Mouse (Mus musculus): Measurements from ENCODE around the gene Slc16a12. TPM values are rescaled to one million over a fixed set of nuclear protein-coding genes. Genes with fewer than 3 reads are reported as not detected.
A peak's percentile ranks its signal among the peaks of the same experiment; 100 is the strongest.

The Slc16a12 gene
- polyA plus RNA-seq, 1 experiment from 2014 or later = 13.4 TPM

GRCm38 (mm10) chr19:34729505-34729904, 17.6 kb downstream of the Slc16a12 start:
- Histone ChIP-seq H3K4me2 (no peak overlapping the region), H3K27ac (ENCODE audit: low read depth) (no peak overlapping the region), H3K36me3 (ENCODE audit: insufficient read depth) (no peaks in the 10 kb centered on the region), H3K4me1 (ENCODE audit: insufficient read depth) (no peaks in the 10 kb centered on the region; the same call in 1 of the 2 replicates), H3K9ac (no peak overlapping the region), H3K4me3 (ENCODE audit: low read depth, low read length) (no peak overlapping the region), H3K27me3 (ENCODE audit: insufficient read depth, low read length) (no peaks in the 10 kb centered on the region), H3K9me3 (ENCODE audit: low read depth, low read length) (0 out of 2 replicates have a peak, but pooled peaks cover 4% of the 10 kb centered on the region)
- WGBS = 82% methylated on average over 3 of the region's 3 CpGs
- ATAC-seq (ENCODE audit: insufficient read depth) = no peak
- no peak for DNase-seq
- TF ChIP-seq CTCF (IDR thresholded peaks at IDR 0.05; ENCODE audit: low read depth) = no peak

GRCm38 (mm10) chr19:34726254-34726962, 20.7 kb downstream of the Slc16a12 start:
- H3K9me3 ChIP-seq (ENCODE audit: low read depth, low read length) = 0 out of 2 replicates have a peak, but pooled peaks cover 4% of the 10 kb centered on the region
- peak; percentile 88 for ATAC-seq (ENCODE audit: insufficient read depth)
- H3K9ac ChIP-seq = no peak overlapping the region
- DNase-seq = peak; percentile 63
- H3K27ac ChIP-seq (ENCODE audit: low read depth) = no peak overlapping the region
- no peak for TF ChIP-seq CTCF (IDR thresholded peaks at IDR 0.05; ENCODE audit: low read depth)
- no peak overlapping the region for H3K4me2 ChIP-seq
- H3K4me3 ChIP-seq (ENCODE audit: low read depth, low read length) = no peak overlapping the region
- H3K36me3 ChIP-seq (ENCODE audit: insufficient read depth) = no peaks in the 10 kb centered on the region
- H3K27me3 ChIP-seq (ENCODE audit: insufficient read depth, low read length) = no peaks in the 10 kb centered on the region
- H3K4me1 ChIP-seq (ENCODE audit: insufficient read depth) = no peaks in the 10 kb centered on the region; the same call in 1 of the 2 replicates
- WGBS = 21% methylated on average over 1 of the region's 1 CpGs

GRCm38 (mm10) chr19:34725418-34725817, 21.7 kb downstream of the Slc16a12 start:
- no peak overlapping the region for H3K4me2 ChIP-seq
- 82% methylated on average over 5 of the region's 5 CpGs for WGBS
- TF ChIP-seq CTCF (IDR thresholded peaks at IDR 0.05; ENCODE audit: low read depth) = no peak
- ATAC-seq (ENCODE audit: insufficient read depth) (no peak), DNase-seq (no peak)
- H3K4me1 ChIP-seq (ENCODE audit: insufficient read depth) = no peaks in the 10 kb centered on the region; the same call in 1 of the 2 replicates
- no peaks in the 10 kb centered on the region for H3K36me3 ChIP-seq (ENCODE audit: insufficient read depth)
- H3K4me3 ChIP-seq (ENCODE audit: low read depth, low read length) = no peak overlapping the region
- H3K27ac ChIP-seq (ENCODE audit: low read depth) = no peak overlapping the region
- H3K9ac ChIP-seq = no peak overlapping the region
- H3K9me3 ChIP-seq (ENCODE audit: low read depth, low read length) = 0 out of 2 replicates have a peak, but pooled peaks cover 4% of the 10 kb centered on the region
- no peaks in the 10 kb centered on the region for H3K27me3 ChIP-seq (ENCODE audit: insufficient read depth, low read length)

DNA sequence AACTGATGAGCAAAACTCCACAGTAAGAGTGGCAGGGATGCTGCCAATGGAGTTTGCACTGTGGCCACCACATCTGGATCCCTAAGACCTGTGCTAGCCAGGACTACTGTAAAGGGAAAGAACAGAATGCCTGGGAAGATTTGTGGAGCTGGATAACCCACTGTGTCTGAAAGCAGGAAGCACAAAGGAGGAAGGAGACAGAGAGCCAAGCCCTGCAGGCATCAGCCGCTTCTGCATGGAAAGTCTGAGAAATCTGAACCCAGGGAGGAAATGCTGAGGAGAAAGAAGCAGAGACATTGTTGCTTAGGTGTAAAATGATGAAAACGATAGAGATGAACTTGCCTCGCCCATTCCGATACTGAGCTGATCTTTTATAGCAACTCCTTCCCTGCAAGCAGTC, 22.5 kb downstream of the Slc16a12 start:
- Histone ChIP-seq H3K4me1 (ENCODE audit: insufficient read depth) (no peaks in the 10 kb centered on the region), H3K36me3 (ENCODE audit: insufficient read depth) (no peaks in the 10 kb centered on the region), H3K9me3 (ENCODE audit: low read depth, low read length) (0 out of 2 replicates have a peak, but pooled peaks cover 4% of the 10 kb centered on the region), H3K9ac (no peak overlapping the region), H3K27ac (ENCODE audit: low read depth) (no peak overlapping the region), H3K27me3 (ENCODE audit: insufficient read depth, low read length) (no peaks in the 10 kb centered on the region), H3K4me2 (no peak overlapping the region), H3K4me3 (ENCODE audit: low read depth, low read length) (no peak overlapping the region)
- DNase-seq (no peak), ATAC-seq (ENCODE audit: insufficient read depth) (no peak)
- TF ChIP-seq CTCF (IDR thresholded peaks at IDR 0.05; ENCODE audit: low read depth) = no peak
- 91% methylated on average over 4 of the region's 4 CpGs for WGBS

- Histone ChIP-seq H3K9me3 (ENCODE audit: low read depth, low read length) (0 out of 2 replicates have a peak, but pooled peaks cover 2% of the 10 kb centered on the region), H3K4me3 (ENCODE audit: low read depth, low read length) (no peak overlapping the region), H3K36me3 (ENCODE audit: insufficient read depth) (no peaks in the 10 kb centered on the region), H3K4me1 (ENCODE audit: insufficient read depth) (no peaks in the 10 kb centered on the region), H3K9ac (no peak overlapping the region), H3K27me3 (ENCODE audit: insufficient read depth, low read length) (no peaks in the 10 kb centered on the region), H3K4me2 (no peak overlapping the region), H3K27ac (ENCODE audit: low read depth) (no peak overlapping the region)
- ATAC-seq (ENCODE audit: insufficient read depth) (no peak), DNase-seq (no peak)
- WGBS = 68% methylated on average over 3 of the region's 3 CpGs
- TF ChIP-seq CTCF (IDR thresholded peaks at IDR 0.05; ENCODE audit: low read depth) = no peak
These were observed 24.5 kb downstream of the Slc16a12 start for GRCm38 (mm10) chr19:34722541-34722940.

DNA sequence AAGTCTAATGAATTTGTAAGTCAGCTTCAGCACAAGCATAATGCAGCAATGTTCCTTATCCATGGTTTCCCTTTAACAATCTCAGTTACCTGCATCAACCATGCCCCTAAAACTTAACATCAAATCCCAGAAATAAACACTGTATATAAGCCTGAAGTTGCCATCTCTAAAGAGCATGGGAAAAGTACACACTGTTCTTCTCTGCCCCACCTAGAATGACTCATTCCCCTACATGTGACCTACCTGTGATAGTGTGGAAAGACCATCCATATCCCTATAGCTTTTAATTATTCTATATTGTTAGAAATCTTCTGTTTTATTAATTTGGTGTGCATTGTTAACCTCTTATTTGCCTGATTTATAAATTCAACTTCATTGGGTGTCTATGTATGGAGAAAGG, 27.0 kb downstream of the Slc16a12 start:
- no peaks in the 10 kb centered on the region for H3K4me1 ChIP-seq (ENCODE audit: insufficient read depth)
- no peak overlapping the region for H3K4me3 ChIP-seq (ENCODE audit: low read depth, low read length)
- no peaks in the 10 kb centered on the region for H3K9me3 ChIP-seq (ENCODE audit: low read depth, low read length)
- DNase-seq (no peak), ATAC-seq (ENCODE audit: insufficient read depth) (no peak)
- H3K27me3 ChIP-seq (ENCODE audit: insufficient read depth, low read length) = no peaks in the 10 kb centered on the region
- TF ChIP-seq CTCF (IDR thresholded peaks at IDR 0.05; ENCODE audit: low read depth) = no peak
- no peak overlapping the region for H3K9ac ChIP-seq
- H3K4me2 ChIP-seq = no peak overlapping the region
- H3K27ac ChIP-seq (ENCODE audit: low read depth) = no peak overlapping the region
- H3K36me3 ChIP-seq (ENCODE audit: insufficient read depth) = no peaks in the 10 kb centered on the region

- no peak for TF ChIP-seq CTCF (IDR thresholded peaks at IDR 0.05; ENCODE audit: low read depth)
- no peak for ATAC-seq (ENCODE audit: insufficient read depth)
- Histone ChIP-seq H3K4me2 (no peak overlapping the region), H3K4me1 (ENCODE audit: insufficient read depth) (no peaks in the 10 kb centered on the region), H3K4me3 (ENCODE audit: low read depth, low read length) (no peak overlapping the region), H3K9me3 (ENCODE audit: low read depth, low read length) (no peaks in the 10 kb centered on the region), H3K27ac (ENCODE audit: low read depth) (no peak overlapping the region), H3K9ac (no peak overlapping the region), H3K27me3 (ENCODE audit: insufficient read depth, low read length) (no peaks in the 10 kb centered on the region), H3K36me3 (ENCODE audit: insufficient read depth) (no peaks in the 10 kb centered on the region)
- WGBS = 87% methylated on average over 5 of the region's 5 CpGs
- no peak for DNase-seq
These were observed 28.1 kb downstream of the Slc16a12 start for GRCm38 (mm10) chr19:34718963-34719362.
